Mouse (Mus musculus) CH12.LX (cell line): ENCODE results near the gene Siglec1. TPM values are rescaled to one million over a fixed set of nuclear protein-coding genes. Genes with fewer than 3 reads are reported as not detected.

ENCODE experiments used
- DNase-seq: peaks from one replicate; pipeline ENCODE4 v3.0.0-alpha.2; 2013; ENCODE audit errors: extremely low read depth
- H3K27ac ChIP-seq: 2 replicates; pipeline ENCODE4 v1.5.1; 2012; ENCODE audit warnings: low read depth, mild to moderate bottlenecking, control low read depth, moderate library complexity; ENCODE audit not compliant: insufficient read depth
- H3K27me3 ChIP-seq: replicated peaks from 2 replicates; pipeline ENCODE3; 2012; ENCODE audit warnings: inconsistent platforms
- H3K36me3 ChIP-seq, 2 experiments: replicated peaks in 1 of 2; 2 replicates each; pipeline versions ENCODE3 to v1.6.1; 2012; ENCODE audit warnings: inconsistent platforms in 1 of 2, low read length in 1 of 2, mild to moderate bottlenecking in 1 of 2, mixed read lengths in 1 of 2, moderate library complexity in 1 of 2; ENCODE audit not compliant: control insufficient read depth in 1 of 2, insufficient read depth in 1 of 2
- H3K4me1 ChIP-seq, 2 experiments: 2 replicates each; pipeline ENCODE4 v1.6.1; 2012; ENCODE audit warnings: inconsistent platforms in 1 of 2, moderate library complexity in 1 of 2; ENCODE audit not compliant: insufficient read depth in 2 of 2, control insufficient read depth in 1 of 2
- H3K4me2 ChIP-seq: 2 replicates; pipeline ENCODE4 v1.6.1; 2012; ENCODE audit warnings: low read depth, mild to moderate bottlenecking, control low read depth; ENCODE audit not compliant: poor library complexity, insufficient read depth, severe bottlenecking
- H3K4me3 ChIP-seq, 3 experiments: fragments of 150-350 bp in 1 of 3; sonication (generic) in 1 of 3; replicated peaks in 1 of 3; 2 replicates each; pipeline versions ENCODE3 to v1.5.1; 2011 to 2012; ENCODE audit warnings: low read depth in 2 of 3, low read length in 2 of 3, mild to moderate bottlenecking in 2 of 3, moderate library complexity in 2 of 3, control low read depth in 1 of 3, improper control_type of control experiment in 1 of 3, inconsistent platforms in 1 of 3, mixed read lengths in 1 of 3; ENCODE audit not compliant: poor library complexity in 1 of 3
- H3K79me2 ChIP-seq: replicated peaks from 2 replicates; pipeline ENCODE4 v1.6.1; 2012; ENCODE audit warnings: mild to moderate bottlenecking, moderate library complexity; ENCODE audit not compliant: control insufficient read depth, poor library complexity, insufficient read depth, severe bottlenecking; ENCODE audit errors: extremely low read depth
- H3K9ac ChIP-seq: 2 replicates; pipeline ENCODE4 v1.6.1; 2012; ENCODE audit warnings: low read depth, mild to moderate bottlenecking, control low read depth, moderate library complexity; ENCODE audit not compliant: insufficient read depth
- H3K9me3 ChIP-seq: replicated peaks from 2 replicates; pipeline ENCODE3; 2012; ENCODE audit warnings: low read length, inconsistent platforms, mixed read lengths
- CHD1 ChIP-seq: IDR thresholded peaks from 2 replicates; pipeline ENCODE4 v1.6.1; 2012; ENCODE audit warnings: low read depth, low read length, improper control_type of control experiment, inconsistent platforms
- CHD2 ChIP-seq: IDR thresholded peaks from 2 replicates; pipeline ENCODE4 v1.6.1; 2011; ENCODE audit warnings: low read length, improper control_type of control experiment
- CTCF ChIP-seq, 2 experiments: IDR thresholded peaks in 1 of 2; conservative IDR thresholded peaks in 1 of 2; 2 replicates each; pipeline ENCODE4 v1.5.1; 2011 to 2012; ENCODE audit warnings: low read depth in 2 of 2, low read length in 2 of 2, improper control_type of control experiment in 1 of 2, inconsistent platforms in 1 of 2, mild to moderate bottlenecking in 1 of 2, moderate library complexity in 1 of 2
- ELF1 ChIP-seq: IDR thresholded peaks from 2 replicates; pipeline ENCODE4 v1.6.1; 2014; ENCODE audit warnings: low read depth, mild to moderate bottlenecking, inconsistent platforms, low read length, improper control_type of control experiment
- EP300 ChIP-seq: IDR thresholded peaks from 2 replicates; pipeline ENCODE4 v1.6.1; 2011; ENCODE audit warnings: low read length, improper control_type of control experiment
- ETS1 ChIP-seq: conservative IDR thresholded peaks from 2 replicates; pipeline ENCODE4 v1.6.1; 2012; ENCODE audit warnings: low read depth, mild to moderate bottlenecking, inconsistent platforms, low read length, improper control_type of control experiment, moderate library complexity
- HCFC1 ChIP-seq: IDR thresholded peaks from 2 replicates; pipeline ENCODE4 v1.6.1; 2012; ENCODE audit warnings: low read depth, mild to moderate bottlenecking, inconsistent platforms, low read length, improper control_type of control experiment
- IRF4 ChIP-seq: IDR thresholded peaks from 2 replicates; pipeline ENCODE4 v1.6.1; 2014; ENCODE audit warnings: low read depth, mild to moderate bottlenecking, inconsistent platforms, low read length, improper control_type of control experiment
- JUN ChIP-seq: IDR thresholded peaks from 2 replicates; pipeline ENCODE4 v1.6.1; 2011; ENCODE audit warnings: low read depth, mild to moderate bottlenecking, low read length, improper control_type of control experiment, moderate library complexity; ENCODE audit not compliant: insufficient read depth
- KAT2A ChIP-seq: IDR thresholded peaks from 2 replicates; pipeline ENCODE4 v1.6.1; 2012; ENCODE audit warnings: low read length, improper control_type of control experiment, inconsistent platforms; ENCODE audit not compliant: insufficient replicate concordance
- MAZ ChIP-seq: IDR thresholded peaks from 2 replicates; pipeline ENCODE4 v1.6.1; 2012; ENCODE audit warnings: low read depth, mild to moderate bottlenecking, inconsistent platforms, low read length, improper control_type of control experiment, moderate library complexity
- MEF2A ChIP-seq: IDR thresholded peaks from 2 replicates; pipeline ENCODE4 v1.6.1; 2014; ENCODE audit warnings: low read depth, mild to moderate bottlenecking, inconsistent platforms, low read length, improper control_type of control experiment, borderline replicate concordance
- MYC ChIP-seq: IDR thresholded peaks from 2 replicates; pipeline ENCODE4 v1.6.1; 2011; ENCODE audit warnings: low read depth, mild to moderate bottlenecking, improper control_type of control experiment, low read length
- NELFE ChIP-seq: IDR thresholded peaks from 2 replicates; pipeline ENCODE4 v1.6.1; 2011; ENCODE audit warnings: low read depth, low read length, improper control_type of control experiment
- PAX5 ChIP-seq: IDR thresholded peaks from 2 replicates; pipeline ENCODE4 v1.6.1; 2012; ENCODE audit warnings: low read length, inconsistent platforms, mixed read lengths
- POLR2A ChIP-seq: IDR thresholded peaks from 2 replicates; pipeline ENCODE4 v1.6.1; 2011; ENCODE audit warnings: low read depth, mild to moderate bottlenecking, improper control_type of control experiment, low read length
- POLR2AphosphoS2 ChIP-seq: IDR thresholded peaks from 2 replicates; pipeline ENCODE4 v1.6.1; 2011; ENCODE audit warnings: low read depth, low read length, improper control_type of control experiment
- SIN3A ChIP-seq: IDR thresholded peaks from 2 replicates; pipeline ENCODE4 v1.6.1; 2012; ENCODE audit warnings: low read length, improper control_type of control experiment, inconsistent platforms
- TBP ChIP-seq: conservative IDR thresholded peaks from 2 replicates; pipeline ENCODE4 v1.6.1; 2011; ENCODE audit warnings: low read depth, low read length, improper control_type of control experiment
- USF2 ChIP-seq: conservative IDR thresholded peaks from 2 replicates; pipeline ENCODE4 v1.6.1; 2011; ENCODE audit warnings: low read depth, low read length, improper control_type of control experiment
- ZC3H11A ChIP-seq: IDR thresholded peaks from 2 replicates; pipeline ENCODE4 v1.6.1; 2012; ENCODE audit warnings: low read depth, mild to moderate bottlenecking, inconsistent platforms, low read length, improper control_type of control experiment
- ZKSCAN1 ChIP-seq: IDR thresholded peaks from 2 replicates; pipeline ENCODE4 v1.6.1; 2012; ENCODE audit warnings: low read depth, inconsistent platforms, low read length, improper control_type of control experiment, borderline replicate concordance
- ZNF384 ChIP-seq: IDR thresholded peaks from 2 replicates; pipeline ENCODE4 v1.6.1; 2012; ENCODE audit warnings: low read depth, low read length, improper control_type of control experiment, inconsistent platforms
- dilution Hi-C: fragments of 300-500 bp; cut with MboI; formaldehyde crosslinking; loops from 2 replicates; pipeline ENCODE4 v1.14.3; 2020; ENCODE audit warnings: low sequenced_read_pairs; ENCODE audit not compliant: extremely low pct_unique_long_range_greater_than_20kb, extremely low pct_ligation_motif_present
- in situ Hi-C: fragments of 300-500 bp; cut with MboI; formaldehyde crosslinking; loops from 3 replicates; pipeline ENCODE4 v1.14.3; 2019; ENCODE audit warnings: low sequenced_read_pairs, low pct_ligation_motif_present, low pct_unique_long_range_greater_than_20kb, mixed read lengths
- polyA plus RNA-seq: library from polyadenylated mRNA; unstranded; fragments of >175 nt; gene quantifications from 2 replicates; pipeline ENCODE4 v1.2.1, GENCODE M21; 2012; ENCODE audit warnings: low read depth; ENCODE audit not compliant: insufficient read length
- total RNA-seq, 2 experiments: library from RNA; depleted of rRNA; stranded (reverse); fragments of 300-350 nt in 1 of 2; fragments of >200 nt in 1 of 2; gene quantifications; 2 replicates each; pipeline ENCODE4 v1.2.3; 2012 to 2014

Siglec1 gene
- total and polyA plus RNA-seq, 3 experiments, result not detected

DNA sequence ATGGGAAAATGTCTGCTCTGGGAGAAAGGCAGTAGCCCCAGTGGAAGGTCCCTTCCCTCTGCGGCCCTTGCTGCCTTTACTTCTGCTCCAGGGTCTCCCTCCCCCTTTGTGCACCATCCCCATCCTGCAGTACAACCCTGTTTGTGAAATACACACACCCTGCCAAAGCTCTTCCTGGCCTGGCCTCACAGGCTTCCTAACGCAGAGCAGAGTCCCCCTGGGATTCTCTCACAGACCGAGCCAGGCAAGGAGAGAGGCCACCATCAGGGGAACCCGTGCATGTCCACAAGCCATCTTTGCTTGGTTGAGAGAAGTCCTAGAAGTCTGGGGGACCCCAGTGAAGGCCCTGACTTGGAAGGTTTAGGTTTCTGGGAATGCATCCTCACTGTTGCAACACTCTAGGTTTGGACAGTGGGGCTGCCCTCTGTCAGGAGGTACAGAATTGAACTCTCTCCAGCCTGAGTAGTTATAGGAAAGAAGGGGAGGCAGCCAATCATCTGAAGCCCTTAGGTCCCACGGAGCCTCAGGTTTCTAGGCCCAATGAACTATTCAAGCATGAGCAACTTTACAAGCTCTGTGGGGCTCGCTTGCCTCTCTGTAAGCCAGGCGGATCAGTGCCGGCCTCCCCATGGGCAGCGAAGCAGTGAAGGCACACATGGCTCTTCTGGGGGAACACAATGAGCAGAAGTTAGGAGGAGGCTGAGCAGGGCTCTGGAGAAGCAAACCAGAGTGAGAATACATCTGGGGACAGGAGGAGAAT is 26.6 kb downstream of the Siglec1 start:
- in situ Hi-C loops (no loop called here), dilution Hi-C loops (no loop called here)
- Histone ChIP-seq H3K79me2 (no peaks in the 10 kb centered on the region), H3K4me2 (no peak overlapping the region), H3K36me3 (no peaks in the 10 kb centered on the region), H3K9ac (no peak overlapping the region), H3K9me3 (no peaks in the 10 kb centered on the region), H3K4me1 (peaks cover 7 to 24% of the 10 kb centered on the region in 2 experiments), H3K4me3 (no peak overlapping the region), H3K27me3 (peaks cover 8% of the 10 kb centered on the region), H3K27ac (no peak overlapping the region)
- TF ChIP-seq JUN, result no peak
- no peak for DNase-seq

DNA sequence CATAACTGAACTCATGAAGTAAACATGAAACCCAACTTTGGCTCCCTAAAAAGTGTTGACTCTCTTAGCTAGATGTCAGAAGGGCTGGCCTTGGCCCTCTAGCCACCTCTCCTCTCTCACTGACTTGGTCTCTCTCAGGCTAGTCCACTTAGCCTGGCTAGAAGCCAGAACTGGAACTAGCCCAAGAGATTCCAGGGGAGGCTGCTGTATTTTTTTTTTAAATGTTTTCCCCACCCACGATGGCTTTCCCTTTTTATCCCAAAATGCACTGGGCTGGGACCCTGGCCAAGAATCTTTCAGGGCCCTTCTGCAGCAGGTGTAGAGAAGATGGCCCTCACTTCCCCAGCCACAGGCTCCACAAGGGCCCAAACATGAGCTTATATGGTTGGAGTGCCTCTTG is 27.2 kb downstream of the Siglec1 start:
- no peak for DNase-seq
- H3K27me3 ChIP-seq, result peaks cover 14% of the 10 kb centered on the region
- H3K4me3 ChIP-seq, result no peak overlapping the region
- peaks cover 10 to 30% of the 10 kb centered on the region in 2 experiments for H3K4me1 ChIP-seq
- TF ChIP-seq POLR2A, result no peak
- no peak for TF ChIP-seq ZC3H11A
- no peak for TF ChIP-seq USF2
- TF ChIP-seq HCFC1, result no peak
- no peak for TF ChIP-seq MEF2A
- no peak for TF ChIP-seq NELFE
- no peak for TF ChIP-seq SIN3A
- TF ChIP-seq JUN, result no peak
- TF ChIP-seq POLR2AphosphoS2, result no peak
- TF ChIP-seq TBP, result no peak
- dilution Hi-C loops, result no loop called here
- in situ Hi-C loops, result no loop called here
- no peak overlapping the region for H3K4me2 ChIP-seq
- H3K27ac ChIP-seq, result no peak overlapping the region
- no peaks in the 10 kb centered on the region for H3K9me3 ChIP-seq
- no peaks in the 10 kb centered on the region for H3K36me3 ChIP-seq
- H3K9ac ChIP-seq, result no peak overlapping the region
- no peaks in the 10 kb centered on the region for H3K79me2 ChIP-seq

DNA sequence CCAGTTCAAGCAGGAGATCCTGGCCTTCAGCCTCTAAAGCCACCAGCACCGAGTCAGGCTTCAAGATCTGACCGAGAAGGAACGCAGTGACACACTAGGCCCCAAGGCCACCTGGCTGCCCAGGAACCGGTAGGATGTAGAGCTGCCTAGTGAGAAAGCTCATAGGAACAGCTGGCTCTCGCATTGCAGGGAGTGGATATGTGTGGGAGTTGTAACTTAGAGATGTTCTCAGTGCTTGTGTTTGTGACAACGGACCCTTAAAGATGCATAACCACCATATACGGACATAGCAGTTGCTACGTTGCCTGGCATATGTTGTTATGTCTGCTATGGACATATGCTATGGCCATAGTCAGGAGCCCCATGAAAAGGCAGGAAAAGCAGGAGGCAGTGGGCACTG is 27.9 kb downstream of the Siglec1 start:
- in situ Hi-C loops (no loop called here), dilution Hi-C loops (no loop called here)
- Histone ChIP-seq H3K27ac (no peak overlapping the region), H3K36me3 (no peaks in the 10 kb centered on the region), H3K9me3 (no peaks in the 10 kb centered on the region), H3K4me3 (no peak overlapping the region), H3K27me3 (peaks cover 19% of the 10 kb centered on the region), H3K4me2 (no peak overlapping the region), H3K79me2 (no peaks in the 10 kb centered on the region), H3K9ac (no peak overlapping the region), H3K4me1 (peaks cover 17 to 37% of the 10 kb centered on the region in 2 experiments)
- TF ChIP-seq CHD2 (no peak), CHD1 (no peak), ETS1 (no peak), ZKSCAN1 (no peak), KAT2A (no peak), USF2 (no peak), CTCF (conservative IDR thresholded peaks at IDR 0.05 in 1 of 2, IDR thresholded peaks at IDR 0.05 in 1 of 2; ENCODE audit: low read depth in 2 of 2, low read length in 2 of 2) (no peak), MAZ (no peak), ZC3H11A (no peak), ZNF384 (no peak), PAX5 (no peak), EP300 (no peak), MYC (no peak), IRF4 (no peak), HCFC1 (no peak), ELF1 (no peak), TBP (no peak)
- DNase-seq, result no peak
